Mouse (Mus musculus): ENCODE results near the gene Rab1a. TPM values are rescaled to one million over a fixed set of nuclear protein-coding genes. Genes with fewer than 3 reads are reported as not detected.
A peak's percentile ranks its signal among the peaks of the same experiment; 100 is the strongest.
"Not testable (repeated sequence)": the region's sequence is repeated elsewhere in the genome, so short reads cannot be mapped to it uniquely, and the experiment has no call there.

Rab1a gene
- 37.0 and 53.0 TPM in 2 replicates for polyA plus RNA-seq (2012; rRNA removed)
- 80.6 and 84.2 TPM in 2 replicates for polyA plus RNA-seq (2014; fragmentation: Nextera tagmentation; extraction: Ambion mirVana)

GRCm38 (mm10) chr11:20200713-20201575 lies at the start of gene Rab1a:
Gene Rab1a, plus strand, starts transcription at chr11:20201432.
- under 1% methylated on average over 54 of the region's 54 CpGs for WGBS (ENCODE audit: insufficient replicate concordance)
- DNase-seq (ENCODE audit: low read depth in 3 of 3, low spot score in 3 of 3) (peak; percentile 99 to 100 (median 99)), ATAC-seq (ENCODE audit: insufficient read depth) (peak; percentile 96)
- Histone ChIP-seq H3K9ac (replicated peaks) (peak within 1 kb of the TSS; percentile 100), H3K4me3 (ENCODE audit: insufficient read depth in 1 of 2, low read depth in 2 of 2, low read length in 2 of 2) (peak within 1 kb of the TSS; percentile 90 to 97), H3K36me3 (replicated peaks; ENCODE audit: control insufficient read depth, insufficient read depth, low read depth) (no peaks in the 10 kb centered on the region), H3K27ac (peak within 1 kb of the TSS; percentile 86), H3K4me1 (replicated peaks; ENCODE audit: control insufficient read depth in 2 of 2, insufficient read depth in 2 of 2, low read length in 1 of 2) (peaks cover 12 to 25% of the 10 kb centered on the region in 2 experiments), H3K9me3 (ENCODE audit: control insufficient read depth, low read length) (no peaks in the 10 kb centered on the region), H3K4me2 (ENCODE audit: low read depth) (peak within 1 kb of the TSS; percentile 94), H3K27me3 (ENCODE audit: control insufficient read depth, insufficient read depth, low read length) (no peaks in the 10 kb centered on the region)
- TF ChIP-seq CTCF (IDR thresholded peaks at IDR 0.05; ENCODE audit: low read depth) (peak; percentile 95), EP300 (IDR thresholded peaks at IDR 0.05; ENCODE audit: low read depth) (no peak)

GRCm38 (mm10) chr11:20152107-20152901 lies 48.9 kb upstream of the Rab1a start:
- Histone ChIP-seq H3K27ac (no peak overlapping the region), H3K4me3 (ENCODE audit: insufficient read depth in 1 of 2, low read depth in 2 of 2, low read length in 2 of 2) (no peak overlapping the region), H3K4me1 (replicated peaks; ENCODE audit: control insufficient read depth in 2 of 2, insufficient read depth in 2 of 2, low read length in 1 of 2) (no peaks in the 10 kb centered on the region), H3K27me3 (ENCODE audit: control insufficient read depth, insufficient read depth, low read length) (no peaks in the 10 kb centered on the region), H3K9me3 (ENCODE audit: control insufficient read depth, low read length) (no peaks in the 10 kb centered on the region), H3K9ac (replicated peaks) (no peak overlapping the region), H3K36me3 (replicated peaks; ENCODE audit: control insufficient read depth, insufficient read depth, low read depth) (no peaks in the 10 kb centered on the region), H3K4me2 (ENCODE audit: low read depth) (no peak overlapping the region)
- ATAC-seq (ENCODE audit: insufficient read depth): no peak
- DNase-seq (ENCODE audit: low read depth in 3 of 3, low spot score in 3 of 3): no peak
- TF ChIP-seq CTCF (IDR thresholded peaks at IDR 0.05; ENCODE audit: low read depth): no peak
- no peak for TF ChIP-seq EP300 (IDR thresholded peaks at IDR 0.05; ENCODE audit: low read depth)
- WGBS (ENCODE audit: insufficient replicate concordance): 56% methylated on average over 4 of the region's 4 CpGs

- H3K27ac ChIP-seq; H3K9ac ChIP-seq (replicated peaks); H3K27me3 ChIP-seq (ENCODE audit: control insufficient read depth, insufficient read depth, low read length); DNase-seq (ENCODE audit: low read depth in 3 of 3, low spot score in 3 of 3); ATAC-seq (ENCODE audit: insufficient read depth); H3K36me3 ChIP-seq (replicated peaks; ENCODE audit: control insufficient read depth, insufficient read depth, low read depth); H3K4me2 ChIP-seq (ENCODE audit: low read depth); H3K4me1 ChIP-seq (replicated peaks; ENCODE audit: control insufficient read depth in 2 of 2, insufficient read depth in 2 of 2, low read length in 1 of 2); H3K4me3 ChIP-seq (ENCODE audit: insufficient read depth in 1 of 2, low read depth in 2 of 2, low read length in 2 of 2); H3K9me3 ChIP-seq (ENCODE audit: control insufficient read depth, low read length): not testable (repeated sequence)
- WGBS (ENCODE audit: insufficient replicate concordance): 57% methylated on average over 5 of the region's 5 CpGs
These were observed 47.7 kb upstream of the Rab1a start for GRCm38 (mm10) chr11:20153542-20153941.

- Histone ChIP-seq H3K27ac (no peak overlapping the region), H3K36me3 (replicated peaks; ENCODE audit: control insufficient read depth, insufficient read depth, low read depth) (no peaks in the 10 kb centered on the region), H3K4me2 (ENCODE audit: low read depth) (no peak overlapping the region), H3K9ac (replicated peaks) (no peak overlapping the region), H3K27me3 (ENCODE audit: control insufficient read depth, insufficient read depth, low read length) (no peaks in the 10 kb centered on the region), H3K4me3 (ENCODE audit: insufficient read depth in 1 of 2, low read depth in 2 of 2, low read length in 2 of 2) (no peak overlapping the region), H3K4me1 (replicated peaks; ENCODE audit: control insufficient read depth in 2 of 2, insufficient read depth in 2 of 2, low read length in 1 of 2) (no peaks in the 10 kb centered on the region), H3K9me3 (ENCODE audit: control insufficient read depth, low read length) (no peaks in the 10 kb centered on the region)
- no peak for ATAC-seq (ENCODE audit: insufficient read depth)
- no peak for TF ChIP-seq EP300 (IDR thresholded peaks at IDR 0.05; ENCODE audit: low read depth)
- DNase-seq (ENCODE audit: low read depth in 3 of 3, low spot score in 3 of 3): no peak
These were observed 42.4 kb upstream of the Rab1a start for GRCm38 (mm10) chr11:20158879-20159278.
